Mouse (Mus musculus): ENCODE results near the gene Cpsf4l. TPM values are rescaled to one million over a fixed set of nuclear protein-coding genes. Genes with fewer than 3 reads are reported as not detected.

The Cpsf4l gene
- polyA plus RNA-seq, 1 experiment: not detected

GRCm38 (mm10) chr11:113749749-113750351, 40.0 kb upstream of the Cpsf4l start:
- peaks cover 72% of the 10 kb centered on the region for H3K4me1 ChIP-seq
- no peaks in the 10 kb centered on the region for H3K9me3 ChIP-seq
- peak overlapping the region; percentile 97 for H3K4me3 ChIP-seq (replicated peaks)
- H3K36me3 ChIP-seq (replicated peaks; ENCODE audit: low read length): no peaks in the 10 kb centered on the region
- peaks cover 16% of the 10 kb centered on the region for H3K27me3 ChIP-seq (replicated peaks)
- no peak for TF ChIP-seq GATA1 (IDR thresholded peaks at IDR 0.05; ENCODE audit: borderline replicate concordance, low read length)
- TF ChIP-seq FLI1 (IDR thresholded peaks at IDR 0.05; ENCODE audit: low read length): no peak

GRCm38 (mm10) chr11:113748797-113749521, 39.1 kb upstream of the Cpsf4l start:
- Histone ChIP-seq H3K36me3 (replicated peaks; ENCODE audit: low read length) (no peaks in the 10 kb centered on the region), H3K27me3 (replicated peaks) (peaks cover 15% of the 10 kb centered on the region), H3K9me3 (no peaks in the 10 kb centered on the region), H3K4me3 (replicated peaks) (peak overlapping the region; percentile 64), H3K4me1 (peaks cover 72% of the 10 kb centered on the region)
- no peak for TF ChIP-seq FLI1 (IDR thresholded peaks at IDR 0.05; ENCODE audit: low read length)
- no peak for TF ChIP-seq GATA1 (IDR thresholded peaks at IDR 0.05; ENCODE audit: borderline replicate concordance, low read length)

DNA sequence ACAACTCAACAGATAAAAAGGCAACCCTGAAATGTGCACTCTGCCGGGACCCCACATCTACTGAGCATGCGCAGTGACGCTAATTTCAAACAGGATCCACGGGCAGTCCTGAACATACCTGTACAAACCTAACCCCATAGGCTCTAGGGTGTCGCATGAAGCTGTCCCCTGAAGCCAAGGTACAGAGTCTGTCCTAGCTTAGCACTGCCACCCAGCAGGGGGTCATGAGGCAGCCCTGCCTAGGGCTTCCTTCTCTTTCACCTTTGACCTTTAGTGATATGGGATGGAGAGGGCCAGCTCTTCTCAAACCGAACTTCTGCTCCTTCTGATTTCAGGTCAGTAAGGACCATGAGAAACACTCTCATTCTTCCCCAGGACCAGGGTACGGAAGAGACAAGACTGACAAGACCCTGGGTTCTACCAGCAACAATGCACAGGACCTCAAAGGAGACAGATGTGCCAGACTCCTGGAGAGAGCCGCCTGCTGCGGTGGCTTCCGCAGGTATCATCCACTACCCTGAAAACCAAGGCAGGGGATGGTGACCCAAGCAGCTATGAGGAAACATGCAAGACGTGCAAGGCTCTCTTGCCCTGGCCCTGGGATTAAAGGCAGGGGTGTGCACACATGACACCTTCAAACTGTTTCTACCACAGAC, 38.0 kb upstream of the Cpsf4l start:
- TF ChIP-seq FLI1 (IDR thresholded peaks at IDR 0.05; ENCODE audit: low read length): no peak
- TF ChIP-seq GATA1 (IDR thresholded peaks at IDR 0.05; ENCODE audit: borderline replicate concordance, low read length): no peak
- Histone ChIP-seq H3K4me3 (replicated peaks) (peak overlapping the region; percentile 86), H3K4me1 (peaks cover 72% of the 10 kb centered on the region), H3K36me3 (replicated peaks; ENCODE audit: low read length) (peaks cover 6% of the 10 kb centered on the region), H3K27me3 (replicated peaks) (peaks cover 15% of the 10 kb centered on the region), H3K9me3 (peaks cover 8% of the 10 kb centered on the region)

DNA sequence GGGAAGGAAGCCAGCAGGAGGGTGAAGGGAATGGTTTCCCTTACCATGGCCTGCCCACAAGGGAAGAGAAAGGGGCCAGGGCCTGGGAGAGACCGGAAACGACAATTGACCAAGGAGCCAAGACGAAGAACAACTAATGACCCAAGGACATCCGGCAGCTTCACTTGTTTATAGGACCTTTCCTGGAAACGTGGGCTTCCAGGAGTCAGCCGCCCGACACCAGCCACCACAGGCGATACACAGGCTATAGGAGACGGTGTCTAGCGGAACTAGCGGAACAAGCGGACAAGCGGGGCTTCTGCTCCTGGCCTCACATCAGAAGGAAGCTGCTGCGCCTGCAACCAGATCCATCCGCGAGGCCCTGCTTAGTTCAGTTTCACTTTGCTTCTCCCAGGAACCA, 37.2 kb upstream of the Cpsf4l start:
- TF ChIP-seq FLI1 (IDR thresholded peaks at IDR 0.05; ENCODE audit: low read length) (peak; percentile 62; the same call in 1 of the 2 replicates), GATA1 (IDR thresholded peaks at IDR 0.05; ENCODE audit: borderline replicate concordance, low read length) (no peak)
- Histone ChIP-seq H3K27me3 (replicated peaks) (peaks cover 15% of the 10 kb centered on the region), H3K36me3 (replicated peaks; ENCODE audit: low read length) (peaks cover 14% of the 10 kb centered on the region), H3K4me3 (replicated peaks) (peak overlapping the region; percentile 86), H3K4me1 (peaks cover 69% of the 10 kb centered on the region), H3K9me3 (peaks cover 16% of the 10 kb centered on the region)

- Histone ChIP-seq H3K9me3 (peaks cover 18% of the 10 kb centered on the region), H3K4me1 (peaks cover 60% of the 10 kb centered on the region), H3K4me3 (replicated peaks) (peak overlapping the region; percentile 59), H3K36me3 (replicated peaks; ENCODE audit: low read length) (peaks cover 15% of the 10 kb centered on the region), H3K27me3 (replicated peaks) (peaks cover 10% of the 10 kb centered on the region)
- TF ChIP-seq GATA1 (IDR thresholded peaks at IDR 0.05; ENCODE audit: borderline replicate concordance, low read length) (no peak), FLI1 (IDR thresholded peaks at IDR 0.05; ENCODE audit: low read length) (no peak)
These were observed 36.1 kb upstream of the Cpsf4l start for GRCm38 (mm10) chr11:113745961-113746360.

GRCm38 (mm10) chr11:113742998-113743397, 33.2 kb upstream of the Cpsf4l start:
- Histone ChIP-seq H3K4me3 (replicated peaks) (no peak overlapping the region), H3K27me3 (replicated peaks) (no peaks in the 10 kb centered on the region), H3K36me3 (replicated peaks; ENCODE audit: low read length) (peaks cover 20% of the 10 kb centered on the region), H3K4me1 (peaks cover 55% of the 10 kb centered on the region), H3K9me3 (peaks cover 21% of the 10 kb centered on the region)
- TF ChIP-seq FLI1 (IDR thresholded peaks at IDR 0.05; ENCODE audit: low read length) (no peak), GATA1 (IDR thresholded peaks at IDR 0.05; ENCODE audit: borderline replicate concordance, low read length) (no peak)

DNA sequence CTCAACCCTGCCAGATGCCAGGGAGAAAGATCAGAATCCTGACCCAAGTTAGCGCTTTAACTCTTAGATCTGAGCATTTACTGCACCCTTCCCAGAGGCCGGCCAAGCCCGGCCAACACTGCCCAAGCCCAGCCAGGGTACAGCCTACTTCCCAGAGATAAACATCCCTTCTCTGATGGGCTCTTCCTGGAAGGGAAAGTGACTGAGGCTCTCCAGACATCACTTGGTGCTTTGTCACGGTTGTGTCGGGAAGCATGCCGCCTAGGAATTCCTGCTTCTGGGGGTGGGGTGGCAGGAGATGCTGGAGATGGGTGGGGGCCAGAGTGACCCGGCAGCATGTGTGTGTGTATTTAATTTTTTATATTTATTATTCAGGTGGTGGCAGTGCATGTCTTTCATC, 30.3 kb upstream of the Cpsf4l start:
- H3K9me3 ChIP-seq: peaks cover 21% of the 10 kb centered on the region
- TF ChIP-seq FLI1 (IDR thresholded peaks at IDR 0.05; ENCODE audit: low read length) (no peak), GATA1 (IDR thresholded peaks at IDR 0.05; ENCODE audit: borderline replicate concordance, low read length) (no peak)
- peaks cover 20% of the 10 kb centered on the region for H3K36me3 ChIP-seq (replicated peaks; ENCODE audit: low read length)
- H3K27me3 ChIP-seq (replicated peaks): peaks cover 5% of the 10 kb centered on the region
- H3K4me3 ChIP-seq (replicated peaks): no peak overlapping the region
- H3K4me1 ChIP-seq: peaks cover 45% of the 10 kb centered on the region

GRCm38 (mm10) chr11:113739213-113739612, 29.4 kb upstream of the Cpsf4l start:
- H3K4me1 ChIP-seq: peaks cover 50% of the 10 kb centered on the region
- H3K36me3 ChIP-seq (replicated peaks; ENCODE audit: low read length): peaks cover 20% of the 10 kb centered on the region
- H3K27me3 ChIP-seq (replicated peaks): peaks cover 5% of the 10 kb centered on the region
- H3K4me3 ChIP-seq (replicated peaks): no peak overlapping the region
- H3K9me3 ChIP-seq: peaks cover 21% of the 10 kb centered on the region
- no peak for TF ChIP-seq GATA1 (IDR thresholded peaks at IDR 0.05; ENCODE audit: borderline replicate concordance, low read length)

DNA sequence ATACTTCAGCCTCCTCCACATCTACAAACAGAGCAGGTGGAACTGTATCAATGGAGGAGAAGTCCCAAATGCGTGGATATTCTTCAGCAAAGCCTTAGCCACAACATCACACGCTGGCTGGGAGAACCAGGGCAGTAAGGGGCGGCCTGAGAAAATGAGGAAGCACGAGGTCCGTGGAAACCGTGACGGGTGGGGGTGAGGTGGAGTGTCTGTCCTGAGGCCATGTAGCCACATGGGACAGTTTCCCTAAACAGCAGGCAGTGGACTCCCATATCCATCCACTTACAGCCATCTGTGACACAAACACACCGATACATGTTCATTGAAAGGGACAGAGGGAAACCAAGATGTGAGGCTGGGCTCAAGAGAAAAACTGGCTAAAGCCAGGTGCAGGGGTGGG, 28.1 kb upstream of the Cpsf4l start:
- peaks cover 13% of the 10 kb centered on the region for H3K9me3 ChIP-seq
- H3K4me1 ChIP-seq: peaks cover 63% of the 10 kb centered on the region
- peaks cover 14% of the 10 kb centered on the region for H3K36me3 ChIP-seq (replicated peaks; ENCODE audit: low read length)
- H3K4me3 ChIP-seq (replicated peaks): peak overlapping the region; percentile 46
- peaks cover 7% of the 10 kb centered on the region for H3K27me3 ChIP-seq (replicated peaks)
- no peak for TF ChIP-seq GATA1 (IDR thresholded peaks at IDR 0.05; ENCODE audit: borderline replicate concordance, low read length)
- TF ChIP-seq FLI1 (IDR thresholded peaks at IDR 0.05; ENCODE audit: low read length): no peak

DNA sequence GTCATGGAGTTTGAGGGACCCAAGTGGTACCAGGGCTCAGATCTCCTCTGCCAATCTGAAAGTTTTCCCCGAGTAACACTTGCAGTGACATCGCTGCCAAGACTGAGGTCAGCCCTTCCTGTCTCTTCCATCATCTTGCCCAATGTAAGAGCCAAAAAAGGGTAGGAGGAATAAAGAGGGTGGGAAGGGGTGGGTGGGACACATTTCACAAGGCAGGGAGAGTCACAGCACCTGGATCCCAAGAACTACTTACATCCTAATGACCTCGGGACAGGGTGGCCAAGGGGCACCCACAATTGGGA, 27.7 kb upstream of the Cpsf4l start:
- TF ChIP-seq GATA1 (IDR thresholded peaks at IDR 0.05; ENCODE audit: borderline replicate concordance, low read length) (no peak), FLI1 (IDR thresholded peaks at IDR 0.05; ENCODE audit: low read length) (no peak)
- peaks cover 67% of the 10 kb centered on the region for H3K4me1 ChIP-seq

More for the DNA sequence above, 27.7 kb upstream of the Cpsf4l start:
- Histone ChIP-seq H3K9me3 (peaks cover 9% of the 10 kb centered on the region), H3K4me3 (replicated peaks) (peak overlapping the region; percentile 46), H3K27me3 (replicated peaks) (peaks cover 7% of the 10 kb centered on the region), H3K36me3 (replicated peaks; ENCODE audit: low read length) (peaks cover 10% of the 10 kb centered on the region)
